Mouse (Mus musculus) left cerebral cortex, adult 2 months (tissue): Measurements from ENCODE around the gene Coa3. TPM values are rescaled to one million over a fixed set of nuclear protein-coding genes. Genes with fewer than 3 reads are reported as not detected.

ENCODE experiments used
- DNase-seq, 2 experiments: peaks; one replicate each; pipeline ENCODE4 v3.0.0; 2021 to 2022; ENCODE audit warnings: low spot score in 2 of 2, mixed read lengths in 1 of 2; ENCODE audit errors: extremely low spot score in 1 of 2
- H3K27ac ChIP-seq: fragments of 200-600 bp; 2 replicates; pipeline ENCODE4 v1.8.1; 2022
- H3K4me3 ChIP-seq: fragments of 200-600 bp; 2 replicates; pipeline ENCODE4 v1.8.1; 2022
- CTCF ChIP-seq: fragments of 200-600 bp; IDR thresholded peaks from 2 replicates; pipeline ENCODE4 v1.8.1; 2022; ENCODE audit warnings: antibody characterized with exemption, mild to moderate bottlenecking, moderate library complexity
- intact Hi-C: fragments of 180-260 bp; cut with DNase I; formaldehyde crosslinking; loops from one replicate; pipeline ENCODE4 v1.15.1; 2025
- total RNA-seq, 2 experiments: library from RNA; stranded (reverse); gene quantifications; 2 replicates each; pipeline ENCODE4 v1.2.3; 2021

Coa3 gene
- total RNA-seq, 2 experiments from 2014 or later: 97.5 to 98.4 TPM

- Histone ChIP-seq H3K4me3 (peak within 1 kb of the TSS; percentile 60), H3K27ac (peak within 1 kb of the TSS; percentile 76)
- intact Hi-C loops: no loop called here
- no peak; the same call in 1 of the 2 replicates for TF ChIP-seq CTCF
- DNase-seq: peak; percentile 42 to 52
Observed at GRCm38 (mm10) chr11:101245855-101246701, 32.8 kb downstream of the Coa3 start, which contains the start of gene Ramp2. Ramp2 (plus strand) TSS chr11:101246028.

- Histone ChIP-seq H3K27ac (peak overlapping the region; percentile 76; the same call in 1 of the 2 replicates), H3K4me3 (no peak overlapping the region)
- intact Hi-C loops: no loop called here
- no peak for DNase-seq
- no peak for TF ChIP-seq CTCF
Observed at GRCm38 (mm10) chr11:101245071-101245470, 33.8 kb downstream of the Coa3 start.

GRCm38 (mm10) chr11:101238071-101238647, 40.8 kb downstream of the Coa3 start:
- Histone ChIP-seq H3K4me3 (no peak overlapping the region), H3K27ac (peak overlapping the region; percentile 64)
- no peak for DNase-seq
- TF ChIP-seq CTCF: no peak
- intact Hi-C loops: no loop called here

GRCm38 (mm10) chr11:101236782-101237181, 42.1 kb downstream of the Coa3 start:
- Histone ChIP-seq H3K27ac (no peak overlapping the region), H3K4me3 (no peak overlapping the region)
- intact Hi-C loops: no loop called here
- DNase-seq: no peak
- no peak for TF ChIP-seq CTCF

GRCm38 (mm10) chr11:101235429-101235828, 43.5 kb downstream of the Coa3 start:
- no peak overlapping the region for H3K27ac ChIP-seq
- no peak for DNase-seq
- no peak overlapping the region for H3K4me3 ChIP-seq
- TF ChIP-seq CTCF: peak; percentile 3
- intact Hi-C loops: no loop called here

- intact Hi-C loops: no loop called here
- no peak for TF ChIP-seq CTCF
- no peak overlapping the region for H3K27ac ChIP-seq
- no peak for DNase-seq
- no peak overlapping the region for H3K4me3 ChIP-seq
Observed at GRCm38 (mm10) chr11:101234124-101234523, 44.8 kb downstream of the Coa3 start.

GRCm38 (mm10) chr11:101233240-101233639, 45.7 kb downstream of the Coa3 start:
- intact Hi-C loops: no loop called here
- Histone ChIP-seq H3K27ac (no peak overlapping the region), H3K4me3 (no peak overlapping the region)
- TF ChIP-seq CTCF: no peak
- no peak for DNase-seq

GRCm38 (mm10) chr11:101232010-101232839, 46.7 kb downstream of the Coa3 start:
- no peak for DNase-seq
- no peak for TF ChIP-seq CTCF
- H3K27ac ChIP-seq: peak overlapping the region; percentile 86
- H3K4me3 ChIP-seq: peak overlapping the region; percentile 21
- intact Hi-C loops: no loop called here

- intact Hi-C loops: no loop called here
- no peak; the same call in 1 of the 2 replicates for TF ChIP-seq CTCF
- Histone ChIP-seq H3K27ac (peak overlapping the region; percentile 86), H3K4me3 (peak overlapping the region; percentile 22)
- DNase-seq: peak in 1 of 2 experiments; percentile 21
Observed at GRCm38 (mm10) chr11:101230991-101231871, 47.7 kb downstream of the Coa3 start.

- DNase-seq: no peak
- Histone ChIP-seq H3K27ac (peak overlapping the region; percentile 86), H3K4me3 (no peak overlapping the region)
- intact Hi-C loops: no loop called here
- TF ChIP-seq CTCF: no peak
Observed at GRCm38 (mm10) chr11:101230526-101230925, 48.4 kb downstream of the Coa3 start.

- H3K4me3 ChIP-seq: no peak overlapping the region
- intact Hi-C loops: no loop called here
- peak overlapping the region; percentile 86 for H3K27ac ChIP-seq
- no peak for TF ChIP-seq CTCF
- no peak for DNase-seq
Observed at GRCm38 (mm10) chr11:101230061-101230511, 48.8 kb downstream of the Coa3 start.
